Mouse (Mus musculus) CH12.LX (cell line): ENCODE measurements around the gene Pip5k1b. TPM values are rescaled to one million over a fixed set of nuclear protein-coding genes. Genes with fewer than 3 reads are reported as not detected.

Experiments used
- DNase-seq: peaks from one replicate; pipeline ENCODE4 v3.0.0-alpha.2; 2013; ENCODE audit errors: extremely low read depth
- H3K27ac ChIP-seq: 2 replicates; pipeline ENCODE4 v1.5.1; 2012; ENCODE audit warnings: low read depth, mild to moderate bottlenecking, control low read depth, moderate library complexity; ENCODE audit not compliant: insufficient read depth
- H3K27me3 ChIP-seq: replicated peaks from 2 replicates; pipeline ENCODE3; 2012; ENCODE audit warnings: inconsistent platforms
- H3K36me3 ChIP-seq, 2 experiments: replicated peaks in 1 of 2; 2 replicates each; pipeline versions ENCODE3 to v1.6.1; 2012; ENCODE audit warnings: inconsistent platforms in 1 of 2, low read length in 1 of 2, mild to moderate bottlenecking in 1 of 2, mixed read lengths in 1 of 2, moderate library complexity in 1 of 2; ENCODE audit not compliant: control insufficient read depth in 1 of 2, insufficient read depth in 1 of 2
- H3K4me1 ChIP-seq, 2 experiments: 2 replicates each; pipeline ENCODE4 v1.6.1; 2012; ENCODE audit warnings: inconsistent platforms in 1 of 2, moderate library complexity in 1 of 2; ENCODE audit not compliant: insufficient read depth in 2 of 2, control insufficient read depth in 1 of 2
- H3K4me2 ChIP-seq: 2 replicates; pipeline ENCODE4 v1.6.1; 2012; ENCODE audit warnings: low read depth, mild to moderate bottlenecking, control low read depth; ENCODE audit not compliant: poor library complexity, insufficient read depth, severe bottlenecking
- H3K4me3 ChIP-seq, 3 experiments: fragments of 150-350 bp in 1 of 3; sonication (generic) in 1 of 3; replicated peaks in 1 of 3; 2 replicates each; pipeline versions ENCODE3 to v1.5.1; 2011 to 2012; ENCODE audit warnings: low read depth in 2 of 3, low read length in 2 of 3, mild to moderate bottlenecking in 2 of 3, moderate library complexity in 2 of 3, control low read depth in 1 of 3, improper control_type of control experiment in 1 of 3, inconsistent platforms in 1 of 3, mixed read lengths in 1 of 3; ENCODE audit not compliant: poor library complexity in 1 of 3
- H3K79me2 ChIP-seq: replicated peaks from 2 replicates; pipeline ENCODE4 v1.6.1; 2012; ENCODE audit warnings: mild to moderate bottlenecking, moderate library complexity; ENCODE audit not compliant: control insufficient read depth, poor library complexity, insufficient read depth, severe bottlenecking; ENCODE audit errors: extremely low read depth
- H3K9ac ChIP-seq: 2 replicates; pipeline ENCODE4 v1.6.1; 2012; ENCODE audit warnings: low read depth, mild to moderate bottlenecking, control low read depth, moderate library complexity; ENCODE audit not compliant: insufficient read depth
- H3K9me3 ChIP-seq: replicated peaks from 2 replicates; pipeline ENCODE3; 2012; ENCODE audit warnings: low read length, inconsistent platforms, mixed read lengths
- CHD1 ChIP-seq: IDR thresholded peaks from 2 replicates; pipeline ENCODE4 v1.6.1; 2012; ENCODE audit warnings: low read depth, low read length, improper control_type of control experiment, inconsistent platforms
- CTCF ChIP-seq, 2 experiments: IDR thresholded peaks in 1 of 2; conservative IDR thresholded peaks in 1 of 2; 2 replicates each; pipeline ENCODE4 v1.5.1; 2011 to 2012; ENCODE audit warnings: low read depth in 2 of 2, low read length in 2 of 2, improper control_type of control experiment in 1 of 2, inconsistent platforms in 1 of 2, mild to moderate bottlenecking in 1 of 2, moderate library complexity in 1 of 2
- EP300 ChIP-seq: IDR thresholded peaks from 2 replicates; pipeline ENCODE4 v1.6.1; 2011; ENCODE audit warnings: low read length, improper control_type of control experiment
- HCFC1 ChIP-seq: IDR thresholded peaks from 2 replicates; pipeline ENCODE4 v1.6.1; 2012; ENCODE audit warnings: low read depth, mild to moderate bottlenecking, inconsistent platforms, low read length, improper control_type of control experiment
- IRF4 ChIP-seq: IDR thresholded peaks from 2 replicates; pipeline ENCODE4 v1.6.1; 2014; ENCODE audit warnings: low read depth, mild to moderate bottlenecking, inconsistent platforms, low read length, improper control_type of control experiment
- JUND ChIP-seq: conservative IDR thresholded peaks from 2 replicates; pipeline ENCODE4 v1.6.1; 2011; ENCODE audit warnings: low read depth, low read length, improper control_type of control experiment
- MAZ ChIP-seq: IDR thresholded peaks from 2 replicates; pipeline ENCODE4 v1.6.1; 2012; ENCODE audit warnings: low read depth, mild to moderate bottlenecking, inconsistent platforms, low read length, improper control_type of control experiment, moderate library complexity
- MXI1 ChIP-seq: IDR thresholded peaks from 2 replicates; pipeline ENCODE4 v1.6.1; 2011; ENCODE audit warnings: mild to moderate bottlenecking, low read depth, low read length, improper control_type of control experiment
- POLR2A ChIP-seq: IDR thresholded peaks from 2 replicates; pipeline ENCODE4 v1.6.1; 2011; ENCODE audit warnings: low read depth, mild to moderate bottlenecking, improper control_type of control experiment, low read length
- RAD21 ChIP-seq: IDR thresholded peaks from 2 replicates; pipeline ENCODE4 v1.6.1; 2011; ENCODE audit warnings: low read depth, mild to moderate bottlenecking, low read length, improper control_type of control experiment, moderate library complexity
- SIN3A ChIP-seq: IDR thresholded peaks from 2 replicates; pipeline ENCODE4 v1.6.1; 2012; ENCODE audit warnings: low read length, improper control_type of control experiment, inconsistent platforms
- SMC3 ChIP-seq: IDR thresholded peaks from 2 replicates; pipeline ENCODE4 v1.6.1; 2011; ENCODE audit warnings: low read depth, low read length, improper control_type of control experiment
- ZMIZ1 ChIP-seq: IDR thresholded peaks from 2 replicates; pipeline ENCODE4 v1.6.1; 2012; ENCODE audit warnings: low read depth, mild to moderate bottlenecking, inconsistent platforms, low read length, improper control_type of control experiment
- ZNF384 ChIP-seq: IDR thresholded peaks from 2 replicates; pipeline ENCODE4 v1.6.1; 2012; ENCODE audit warnings: low read depth, low read length, improper control_type of control experiment, inconsistent platforms
- dilution Hi-C: fragments of 300-500 bp; cut with MboI; formaldehyde crosslinking; loops from 2 replicates; pipeline ENCODE4 v1.14.3; 2020; ENCODE audit warnings: low sequenced_read_pairs; ENCODE audit not compliant: extremely low pct_unique_long_range_greater_than_20kb, extremely low pct_ligation_motif_present
- in situ Hi-C: fragments of 300-500 bp; cut with MboI; formaldehyde crosslinking; loops from 3 replicates; pipeline ENCODE4 v1.14.3; 2019; ENCODE audit warnings: low sequenced_read_pairs, low pct_ligation_motif_present, low pct_unique_long_range_greater_than_20kb, mixed read lengths
- polyA plus RNA-seq: library from polyadenylated mRNA; unstranded; fragments of >175 nt; gene quantifications from 2 replicates; pipeline ENCODE4 v1.2.1, GENCODE M21; 2012; ENCODE audit warnings: low read depth; ENCODE audit not compliant: insufficient read length
- total RNA-seq, 2 experiments: library from RNA; depleted of rRNA; stranded (reverse); fragments of 300-350 nt in 1 of 2; fragments of >200 nt in 1 of 2; gene quantifications; 2 replicates each; pipeline ENCODE4 v1.2.3; 2012 to 2014

Gene Pip5k1b
- total and polyA plus RNA-seq, 3 experiments, result 1.7 to 2.9 (median 2.0) TPM

DNA sequence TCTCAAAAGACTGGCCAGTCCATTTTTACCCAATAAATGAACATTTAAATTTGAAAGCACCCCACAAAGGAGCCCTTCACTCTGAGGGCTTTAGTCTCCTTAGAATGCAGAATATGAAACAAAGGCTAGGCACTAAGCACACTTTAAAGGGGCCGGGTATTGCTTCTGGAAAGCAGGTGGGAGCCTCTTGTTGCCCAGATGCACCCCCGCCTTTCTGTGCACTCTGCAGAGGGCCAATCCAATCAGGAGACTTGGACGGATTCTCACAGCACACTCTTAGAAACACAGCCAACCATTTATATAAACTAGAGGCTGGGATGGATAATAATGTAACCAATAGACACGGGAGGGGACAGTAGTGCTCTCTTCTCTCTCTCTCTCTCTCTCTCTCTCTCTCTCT lies 287.1 kb downstream of the Pip5k1b start:
- H3K27ac ChIP-seq, result no peak overlapping the region
- TF ChIP-seq ZNF384 (no peak), IRF4 (no peak), CTCF (conservative IDR thresholded peaks at IDR 0.05 in 1 of 2, IDR thresholded peaks at IDR 0.05 in 1 of 2; ENCODE audit: low read depth in 2 of 2, low read length in 2 of 2) (no peak), JUND (no peak)
- no peak overlapping the region for H3K4me2 ChIP-seq
- no peaks in the 10 kb centered on the region for H3K79me2 ChIP-seq
- peaks cover 21 to 73% of the 10 kb centered on the region in 2 experiments for H3K36me3 ChIP-seq
- in situ Hi-C loops, result loop anchor here (25.0 kb wide), 1 partner anchor 281 kb away; no protein-coding TSS in a partner anchor
- H3K27me3 ChIP-seq, result no peaks in the 10 kb centered on the region
- H3K4me1 ChIP-seq, result peaks cover 0 to 11% of the 10 kb centered on the region in 2 experiments; a peak in 2 of 4 replicates
- DNase-seq, result no peak
- H3K4me3 ChIP-seq, result no peak overlapping the region
- dilution Hi-C loops, result no loop called here
- no peaks in the 10 kb centered on the region for H3K9me3 ChIP-seq
- H3K9ac ChIP-seq, result no peak overlapping the region

DNA sequence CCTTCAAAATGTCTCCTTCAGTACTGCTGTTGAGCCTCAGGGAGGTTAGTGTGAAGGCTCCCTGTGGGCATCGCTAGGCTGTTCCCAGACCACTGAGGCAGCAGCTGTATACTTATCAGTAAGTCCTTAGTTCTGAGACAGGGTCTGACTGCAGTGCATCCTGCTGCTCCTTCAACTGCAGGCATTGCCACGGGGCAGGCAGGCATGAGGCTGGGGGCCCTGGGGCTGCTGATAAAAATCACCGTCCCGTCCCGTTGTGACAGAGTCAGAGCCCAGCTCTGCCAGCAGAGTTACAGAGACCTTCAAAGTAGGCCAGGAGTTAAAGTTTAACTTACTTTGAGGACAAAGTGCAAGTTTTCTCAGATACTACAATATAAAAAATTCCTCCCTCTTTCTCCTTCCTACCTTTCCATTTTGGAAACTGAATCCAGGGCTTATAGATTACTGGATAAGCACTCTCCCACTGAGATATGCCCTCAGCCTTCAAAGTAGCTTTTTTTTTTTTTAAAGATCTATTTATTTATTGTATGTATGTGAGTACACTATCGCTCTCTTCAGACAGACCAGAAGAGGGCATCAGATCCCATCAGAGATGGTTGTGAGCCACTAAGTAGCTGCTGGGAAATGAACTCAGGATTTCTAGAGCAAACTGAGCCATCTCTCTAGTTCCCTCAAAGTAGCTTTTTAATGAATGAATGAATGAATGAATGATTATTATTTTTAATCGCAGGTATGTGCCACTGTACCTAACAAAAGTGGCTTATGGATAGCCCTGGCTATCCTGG lies 289.4 kb downstream of the Pip5k1b start:
- TF ChIP-seq ZMIZ1 (no peak), CTCF (conservative IDR thresholded peaks at IDR 0.05 in 1 of 2, IDR thresholded peaks at IDR 0.05 in 1 of 2; ENCODE audit: low read depth in 2 of 2, low read length in 2 of 2) (0 out of 4 replicates have a peak, but pooled peaks of 1 of the 2 experiments have one; percentile 16)
- no peak for DNase-seq
- Histone ChIP-seq H3K9ac (no peak overlapping the region), H3K27me3 (no peaks in the 10 kb centered on the region), H3K79me2 (no peaks in the 10 kb centered on the region), H3K4me3 (no peak overlapping the region), H3K9me3 (no peaks in the 10 kb centered on the region), H3K4me1 (peaks cover 0 to 3% of the 10 kb centered on the region in 2 experiments; a peak in 2 of 4 replicates), H3K27ac (no peak overlapping the region), H3K36me3 (peaks cover 21 to 82% of the 10 kb centered on the region in 2 experiments), H3K4me2 (no peak overlapping the region)
- dilution Hi-C loops (no loop called here), in situ Hi-C loops (loop anchor here (25.0 kb wide), 1 partner anchor 279 kb away; no protein-coding TSS in a partner anchor)

DNA sequence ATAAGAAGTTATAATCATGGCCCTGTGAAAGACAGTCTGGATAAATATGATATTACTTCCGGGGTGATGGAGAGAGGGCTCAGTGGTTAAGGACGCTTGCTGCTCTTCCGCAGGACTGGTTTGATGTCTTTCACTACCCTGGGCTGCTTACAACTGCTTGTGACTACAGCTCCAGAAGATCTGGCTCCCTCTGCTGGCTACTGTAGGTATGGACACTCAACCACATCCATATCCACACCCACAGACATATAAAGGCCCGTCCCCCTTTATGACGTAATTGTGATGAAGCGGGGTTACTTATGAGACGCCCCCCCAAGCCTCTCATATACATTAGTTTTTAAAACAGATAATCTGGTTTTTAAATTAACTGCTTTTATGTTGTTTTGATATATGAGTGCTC lies 290.7 kb downstream of the Pip5k1b start:
- in situ Hi-C loops (loop anchor here (25.0 kb wide), 1 partner anchor 278 kb away; no protein-coding TSS in a partner anchor), dilution Hi-C loops (no loop called here)
- H3K36me3 ChIP-seq, result peaks cover 12 to 72% of the 10 kb centered on the region in 2 experiments
- no peaks in the 10 kb centered on the region for H3K9me3 ChIP-seq
- TF ChIP-seq EP300, result no peak
- peak; percentile 76 for TF ChIP-seq SMC3
- TF ChIP-seq CTCF (conservative IDR thresholded peaks at IDR 0.05 in 1 of 2, IDR thresholded peaks at IDR 0.05 in 1 of 2; ENCODE audit: low read depth in 2 of 2, low read length in 2 of 2), result peak; percentile 81 to 88
- TF ChIP-seq POLR2A, result no peak
- no peak for TF ChIP-seq MXI1
- TF ChIP-seq MAZ, result no peak
- TF ChIP-seq CHD1, result no peak
- TF ChIP-seq HCFC1, result no peak
- TF ChIP-seq SIN3A, result no peak
- peak; percentile 67 for TF ChIP-seq RAD21
- DNase-seq, result peak; percentile 91
- no peaks in the 10 kb centered on the region for H3K4me1 ChIP-seq
- no peak overlapping the region for H3K9ac ChIP-seq
- no peaks in the 10 kb centered on the region for H3K27me3 ChIP-seq
- H3K4me2 ChIP-seq, result no peak overlapping the region
- no peak overlapping the region for H3K27ac ChIP-seq
- no peak overlapping the region for H3K4me3 ChIP-seq
- H3K79me2 ChIP-seq, result no peaks in the 10 kb centered on the region
